Mouse (Mus musculus): ENCODE measurements around the gene Gnai1. TPM values are rescaled to one million over a fixed set of nuclear protein-coding genes. Genes with fewer than 3 reads are reported as not detected.
A peak's percentile ranks its signal among the peaks of the same experiment; 100 is the strongest.

The Gnai1 gene
- polyA plus RNA-seq, 1 experiment: 16.9 TPM

DNA sequence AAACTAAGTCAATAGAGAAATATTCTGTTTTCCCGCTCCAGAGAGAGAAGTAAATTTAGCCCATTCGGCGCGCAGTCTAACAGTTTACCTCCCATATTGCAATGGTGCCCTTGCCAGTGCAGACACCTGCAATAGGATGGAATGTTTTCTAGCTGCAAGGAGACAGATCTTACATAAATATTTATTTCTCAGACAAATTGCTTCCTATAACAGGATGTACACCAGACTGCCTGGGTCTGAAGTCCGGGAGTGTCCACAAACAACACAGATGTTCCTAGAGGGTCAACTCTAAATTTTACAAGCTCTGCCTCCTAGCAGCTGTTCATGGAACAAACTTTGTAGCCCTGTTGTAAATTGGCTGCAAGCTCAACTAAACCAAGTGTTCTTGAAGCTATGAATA is 111.0 kb downstream of the Gnai1 start:
- H3K27ac ChIP-seq (ENCODE audit: insufficient read depth, low read depth, low read length): no peak overlapping the region
- H3K4me1 ChIP-seq (ENCODE audit: control insufficient read depth, insufficient read depth, low read length): peaks cover 4% of the 10 kb centered on the region; the same call in 1 of the 2 replicates
- DNase-seq: no peak
- H3K36me3 ChIP-seq (ENCODE audit: control insufficient read depth, insufficient read depth, low read length): no peaks in the 10 kb centered on the region
- 77% methylated on average over 5 of the region's 5 CpGs for WGBS
- H3K27me3 ChIP-seq (replicated peaks; ENCODE audit: control insufficient read depth, insufficient read depth, low read length): no peaks in the 10 kb centered on the region
- TF ChIP-seq CTCF (conservative IDR thresholded peaks at IDR 0.05; ENCODE audit: insufficient read depth, insufficient read length, low read depth, low read length): no peak
- no peak for TF ChIP-seq POLR2A (IDR thresholded peaks at IDR 0.05; ENCODE audit: low read depth, low read length)
- H3K4me3 ChIP-seq (ENCODE audit: insufficient read depth, low read depth, low read length): no peak overlapping the region

DNA sequence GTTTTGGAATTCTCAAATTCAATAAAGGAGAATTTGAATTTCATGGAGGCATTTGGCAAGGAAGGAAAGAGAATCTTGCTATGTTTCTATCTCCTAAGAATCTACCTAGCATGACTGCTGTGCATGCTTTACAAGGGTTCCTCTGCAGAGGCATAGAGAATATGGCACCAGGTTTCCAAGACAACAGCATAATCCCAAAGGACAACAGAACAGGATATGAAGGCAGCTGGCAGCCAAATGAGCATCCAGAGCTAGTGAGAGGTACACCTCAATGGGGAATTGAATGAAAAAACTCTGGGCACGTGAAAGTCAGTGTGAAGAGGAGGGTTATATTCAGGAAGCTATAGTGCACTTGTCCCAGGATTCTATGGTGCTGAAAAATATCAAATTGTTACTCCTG is 130.8 kb downstream of the Gnai1 start:
- TF ChIP-seq POLR2A (IDR thresholded peaks at IDR 0.05; ENCODE audit: low read depth, low read length) (no peak), CTCF (conservative IDR thresholded peaks at IDR 0.05; ENCODE audit: insufficient read depth, insufficient read length, low read depth, low read length) (no peak)

DNA sequence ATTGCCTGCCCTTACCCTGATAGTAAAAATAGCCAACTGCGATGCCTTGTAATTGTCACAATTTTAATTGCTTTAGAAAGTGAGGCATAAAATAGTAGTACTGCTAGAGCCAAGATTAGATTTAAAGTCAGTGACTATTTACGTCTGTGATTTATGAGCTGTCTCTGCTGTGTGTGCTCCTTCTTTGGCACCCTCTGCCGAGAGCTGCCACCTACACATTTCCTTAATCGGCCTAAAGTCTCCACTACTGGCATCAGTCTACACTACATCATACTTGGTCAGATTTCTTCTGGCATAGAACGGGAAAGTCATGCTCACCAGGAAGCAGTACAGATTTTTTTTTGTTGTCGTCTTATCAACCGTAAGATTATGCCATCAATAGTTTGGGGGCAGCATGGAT is 131.3 kb downstream of the Gnai1 start:
- Histone ChIP-seq H3K27ac (ENCODE audit: insufficient read depth, low read depth, low read length) (no peak overlapping the region), H3K27me3 (replicated peaks; ENCODE audit: control insufficient read depth, insufficient read depth, low read length) (no peaks in the 10 kb centered on the region), H3K4me3 (ENCODE audit: insufficient read depth, low read depth, low read length) (no peak overlapping the region), H3K36me3 (ENCODE audit: control insufficient read depth, insufficient read depth, low read length) (no peaks in the 10 kb centered on the region), H3K4me1 (ENCODE audit: control insufficient read depth, insufficient read depth, low read length) (no peaks in the 10 kb centered on the region)
- no peak for DNase-seq
- TF ChIP-seq CTCF (conservative IDR thresholded peaks at IDR 0.05; ENCODE audit: insufficient read depth, insufficient read length, low read depth, low read length): no peak
- TF ChIP-seq POLR2A (IDR thresholded peaks at IDR 0.05; ENCODE audit: low read depth, low read length): no peak
- 44% methylated on average over 7 of the region's 7 CpGs for WGBS

More for the DNA sequence above, 130.8 kb downstream of the Gnai1 start:
- H3K4me1 ChIP-seq (ENCODE audit: control insufficient read depth, insufficient read depth, low read length): no peaks in the 10 kb centered on the region
- H3K4me3 ChIP-seq (ENCODE audit: insufficient read depth, low read depth, low read length): no peak overlapping the region
- 57% methylated on average over 1 of the region's 1 CpGs for WGBS
- no peaks in the 10 kb centered on the region for H3K27me3 ChIP-seq (replicated peaks; ENCODE audit: control insufficient read depth, insufficient read depth, low read length)
- H3K27ac ChIP-seq (ENCODE audit: insufficient read depth, low read depth, low read length): no peak overlapping the region
- DNase-seq: no peak
- H3K36me3 ChIP-seq (ENCODE audit: control insufficient read depth, insufficient read depth, low read length): no peaks in the 10 kb centered on the region

DNA sequence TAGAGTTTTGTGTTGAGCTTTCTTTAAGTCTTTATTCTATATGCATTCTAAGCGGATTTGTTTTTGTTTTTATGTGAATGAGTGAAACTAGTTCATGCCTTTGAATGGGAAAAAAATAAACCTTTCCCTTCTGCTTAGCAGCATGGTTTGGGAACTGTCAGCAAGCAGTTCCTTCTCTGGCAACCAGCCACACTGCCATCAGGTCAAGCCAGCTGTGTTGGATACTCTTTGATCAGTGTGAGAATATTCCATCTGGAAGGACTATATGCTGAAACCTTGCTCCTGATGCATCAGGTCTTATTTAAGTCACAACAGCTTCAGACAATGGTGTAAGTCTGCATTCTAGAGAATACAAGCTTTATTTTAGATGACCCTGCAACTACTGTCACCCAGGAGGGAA is 139.3 kb downstream of the Gnai1 start:
- Histone ChIP-seq H3K4me3 (ENCODE audit: insufficient read depth, low read depth, low read length) (no peak overlapping the region), H3K27me3 (replicated peaks; ENCODE audit: control insufficient read depth, insufficient read depth, low read length) (no peaks in the 10 kb centered on the region), H3K27ac (ENCODE audit: insufficient read depth, low read depth, low read length) (no peak overlapping the region), H3K4me1 (ENCODE audit: control insufficient read depth, insufficient read depth, low read length) (no peaks in the 10 kb centered on the region), H3K36me3 (ENCODE audit: control insufficient read depth, insufficient read depth, low read length) (no peaks in the 10 kb centered on the region)
- DNase-seq: peak; percentile 6
- WGBS: 60% methylated on average over 1 of the region's 1 CpGs
- no peak for TF ChIP-seq POLR2A (IDR thresholded peaks at IDR 0.05; ENCODE audit: low read depth, low read length)
- no peak for TF ChIP-seq CTCF (conservative IDR thresholded peaks at IDR 0.05; ENCODE audit: insufficient read depth, insufficient read length, low read depth, low read length)

DNA sequence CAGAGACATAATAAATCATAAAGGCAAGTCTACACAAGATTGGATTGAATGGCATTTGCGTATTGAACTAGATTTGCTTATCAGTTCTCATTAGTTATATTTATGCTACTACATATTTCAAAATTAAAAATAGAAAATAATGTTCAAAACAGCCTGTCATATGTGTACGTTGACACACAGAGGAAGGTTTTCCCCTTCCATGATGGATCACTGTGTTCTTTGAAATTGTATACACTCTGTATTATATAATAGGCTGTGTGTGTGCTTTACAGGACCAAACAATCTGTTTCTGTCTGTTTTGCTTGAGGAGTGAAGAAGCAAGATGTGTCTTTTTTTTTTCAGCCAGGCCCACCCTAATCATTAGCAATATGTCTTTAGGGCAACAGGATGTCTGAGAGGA is 141.9 kb downstream of the Gnai1 start:
- H3K27ac ChIP-seq (ENCODE audit: insufficient read depth, low read depth, low read length): no peak overlapping the region
- no peaks in the 10 kb centered on the region for H3K36me3 ChIP-seq (ENCODE audit: control insufficient read depth, insufficient read depth, low read length)
- TF ChIP-seq CTCF (conservative IDR thresholded peaks at IDR 0.05; ENCODE audit: insufficient read depth, insufficient read length, low read depth, low read length) (no peak), POLR2A (IDR thresholded peaks at IDR 0.05; ENCODE audit: low read depth, low read length) (no peak)
- no peaks in the 10 kb centered on the region for H3K27me3 ChIP-seq (replicated peaks; ENCODE audit: control insufficient read depth, insufficient read depth, low read length)
- no peaks in the 10 kb centered on the region for H3K4me1 ChIP-seq (ENCODE audit: control insufficient read depth, insufficient read depth, low read length)
- no peak overlapping the region for H3K4me3 ChIP-seq (ENCODE audit: insufficient read depth, low read depth, low read length)
- DNase-seq: no peak
- 83% methylated on average over 2 of the region's 2 CpGs for WGBS

DNA sequence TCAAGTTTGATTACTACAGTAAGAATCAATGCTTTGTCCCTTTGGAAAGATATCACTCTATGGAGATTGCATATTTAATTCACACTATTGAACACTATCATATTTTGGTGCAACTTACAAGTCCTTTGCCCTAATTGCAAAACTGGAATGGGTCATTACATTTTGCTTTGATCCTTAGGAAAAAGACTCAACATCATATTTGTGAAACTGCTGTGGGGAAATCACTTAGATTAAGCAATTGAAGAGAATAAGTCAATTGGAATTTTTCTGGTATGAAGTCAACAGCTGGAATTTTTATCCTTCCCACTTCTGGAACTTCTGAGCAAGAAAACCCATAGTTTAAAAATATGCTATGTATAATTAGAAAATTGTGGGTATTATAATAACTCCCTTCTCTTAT is 142.3 kb downstream of the Gnai1 start:
- H3K4me3 ChIP-seq (ENCODE audit: insufficient read depth, low read depth, low read length): no peak overlapping the region
- TF ChIP-seq POLR2A (IDR thresholded peaks at IDR 0.05; ENCODE audit: low read depth, low read length): no peak
- no peak for TF ChIP-seq CTCF (conservative IDR thresholded peaks at IDR 0.05; ENCODE audit: insufficient read depth, insufficient read length, low read depth, low read length)
- no peaks in the 10 kb centered on the region for H3K4me1 ChIP-seq (ENCODE audit: control insufficient read depth, insufficient read depth, low read length)
- no peaks in the 10 kb centered on the region for H3K27me3 ChIP-seq (replicated peaks; ENCODE audit: control insufficient read depth, insufficient read depth, low read length)
- no peak overlapping the region for H3K27ac ChIP-seq (ENCODE audit: insufficient read depth, low read depth, low read length)
- no peak for DNase-seq
- no peaks in the 10 kb centered on the region for H3K36me3 ChIP-seq (ENCODE audit: control insufficient read depth, insufficient read depth, low read length)

Measured in kidney, adult 2 months (tissue).